Mouse (Mus musculus) cerebellum, adult 2 months (tissue): ENCODE measurements around the gene Dph5.

Source experiments
- CTCF ChIP-seq: fragments of 200-500 bp; IDR thresholded peaks from 2 replicates; pipeline ENCODE4 v1.5.1; 2011; ENCODE audit warnings: low read depth, mild to moderate bottlenecking, control low read depth, low read length, moderate library complexity, borderline replicate concordance; ENCODE audit not compliant: insufficient read depth
- POLR2A ChIP-seq: fragments of 200-500 bp; IDR thresholded peaks from 2 replicates; pipeline ENCODE4 v1.6.1; 2011; ENCODE audit warnings: low read length, control low read depth, borderline replicate concordance; ENCODE audit not compliant: insufficient read depth

DNA sequence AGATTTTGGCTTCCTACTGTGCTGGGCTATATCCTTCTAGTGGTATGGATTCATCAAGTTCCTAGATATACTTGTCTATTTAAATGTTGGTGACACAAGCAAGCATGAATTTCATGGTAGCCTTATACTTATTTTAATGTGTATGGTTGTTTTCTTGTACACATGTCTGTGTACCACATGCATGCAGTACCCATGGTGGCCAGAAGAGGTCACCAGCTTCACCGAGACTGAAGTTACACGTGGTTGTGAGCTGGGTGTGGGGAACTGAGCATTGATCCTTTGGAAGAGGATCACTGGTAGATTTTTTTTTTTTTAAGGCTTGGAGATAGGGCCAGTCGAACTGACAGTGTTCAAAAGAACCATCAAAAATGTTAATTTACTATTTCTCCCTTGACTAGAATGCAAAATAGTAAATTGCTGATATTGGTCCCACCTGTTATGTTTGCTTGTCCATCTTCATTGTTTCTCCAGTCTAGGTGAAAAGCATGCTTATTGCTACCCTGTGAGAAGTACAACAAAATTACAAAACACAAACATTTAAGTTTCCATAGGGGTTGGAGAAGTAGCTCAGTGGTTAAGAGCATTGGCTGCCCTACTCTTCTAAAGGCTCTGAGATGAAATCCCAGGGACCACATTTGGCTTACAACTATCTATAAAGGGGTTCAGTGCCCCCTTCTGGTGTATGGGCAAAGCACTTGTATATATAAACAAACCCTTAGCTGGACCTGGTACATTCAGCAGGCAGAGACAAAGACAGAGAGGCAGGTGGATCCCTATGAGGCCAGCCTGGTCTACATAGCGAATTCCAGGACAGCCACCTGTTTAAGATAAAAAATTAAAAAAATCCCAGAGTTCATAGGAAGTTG, 49.3 kb downstream of the Dph5 start:
- TF ChIP-seq CTCF (peak; percentile 62), POLR2A (no peak)
